Mouse (Mus musculus): ENCODE results near the gene Thsd4.
"Not testable (repeated sequence)": the region's sequence is repeated elsewhere in the genome, so short reads cannot be mapped to it uniquely, and the experiment has no call there.

Gene Thsd4

DNA sequence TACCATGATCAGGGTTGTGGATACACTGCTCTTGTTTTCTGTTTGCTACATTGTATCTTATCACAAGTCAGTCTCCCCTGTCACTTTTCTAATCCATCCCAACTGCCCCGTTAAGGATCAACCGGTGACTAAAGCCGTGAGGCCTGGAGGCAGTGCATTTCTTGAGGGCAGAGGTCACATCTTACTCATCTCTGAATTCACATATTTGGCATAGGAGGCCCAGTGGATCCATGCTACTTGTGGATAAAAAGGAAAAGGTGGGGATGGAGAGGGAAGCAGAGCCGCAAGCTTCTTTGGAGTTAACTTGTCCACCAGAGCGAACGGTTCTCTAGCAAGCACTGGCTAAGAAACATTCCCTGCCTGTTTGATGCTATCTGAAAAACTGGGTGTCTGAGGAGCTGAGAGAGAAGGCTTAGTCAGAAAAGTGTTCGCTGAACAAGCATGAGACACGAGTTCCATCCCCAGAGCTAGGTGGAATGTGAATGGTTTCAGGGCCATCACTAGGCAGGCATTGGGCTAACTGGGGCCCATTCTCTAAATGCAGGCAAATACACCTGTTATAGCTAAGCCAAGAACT, 211.0 kb downstream of the Thsd4 start:
- DNase-seq (ENCODE audit: extremely low spot score, low read depth, low spot score) = no peak

DNA sequence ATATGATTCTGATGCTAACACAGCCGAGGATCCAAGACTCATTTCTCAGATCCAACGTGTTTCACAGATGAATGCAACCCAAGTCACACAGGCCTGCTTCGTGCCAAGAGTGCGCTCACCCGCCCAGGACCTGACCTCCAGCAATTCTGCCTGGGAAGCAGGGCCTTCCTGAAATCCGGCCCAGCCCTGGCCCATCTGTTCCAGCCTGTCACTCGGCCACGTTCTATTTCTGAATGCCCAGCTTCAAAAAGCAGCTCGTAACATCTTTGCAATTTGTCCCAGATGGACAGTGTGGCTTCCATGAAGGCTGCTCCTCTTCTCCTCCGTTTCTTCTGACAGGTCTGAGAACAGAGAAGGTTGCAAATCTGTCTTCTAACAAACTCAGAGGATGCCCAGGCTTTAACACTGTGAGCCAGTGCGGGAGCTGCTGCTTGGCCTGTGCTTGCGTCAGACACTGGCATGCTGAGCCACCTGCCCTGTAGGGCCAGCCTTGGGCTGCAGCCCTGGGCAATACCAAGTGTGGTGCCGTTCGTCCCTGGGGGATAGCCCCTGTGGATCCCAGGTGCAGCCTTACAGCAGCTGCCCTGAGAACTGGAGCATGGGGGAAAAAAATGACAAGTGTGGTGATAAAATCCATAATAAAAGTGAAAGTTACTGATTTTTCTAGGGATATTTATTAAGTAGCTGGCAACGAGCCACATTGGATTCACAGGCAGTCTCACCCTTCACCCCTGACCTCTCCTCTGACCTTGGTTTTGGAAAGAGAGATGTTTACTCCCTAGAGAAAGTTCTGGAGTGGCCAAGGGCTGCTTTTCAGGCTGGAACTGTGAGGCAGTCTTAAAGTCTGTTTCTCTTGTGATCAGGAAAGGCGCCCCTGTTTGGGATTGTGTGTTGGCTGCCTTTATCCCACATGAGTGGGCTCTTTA, 211.8 kb downstream of the Thsd4 start:
- DNase-seq (ENCODE audit: extremely low spot score, low read depth, low spot score) = no peak

DNA sequence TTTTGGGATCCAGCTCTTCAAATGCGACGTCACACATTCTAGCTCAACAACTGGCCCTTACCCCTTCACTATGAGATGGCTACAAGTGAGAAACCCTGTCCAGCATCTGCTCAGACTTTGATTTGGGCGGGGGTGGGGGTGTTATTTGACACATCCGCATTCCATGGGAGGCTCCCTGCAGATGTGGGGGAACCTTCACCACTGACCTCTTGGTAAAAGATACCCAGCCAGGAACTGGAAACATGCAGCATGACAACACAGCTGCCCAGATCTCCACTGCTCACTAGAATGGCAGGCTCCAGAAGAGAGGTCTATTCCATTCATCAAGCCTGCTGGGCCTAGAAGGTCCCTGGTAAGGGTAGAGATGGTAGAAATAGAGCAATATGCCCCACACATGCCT, 213.7 kb downstream of the Thsd4 start:
- no peak for DNase-seq (ENCODE audit: extremely low spot score, low read depth, low spot score)

DNA sequence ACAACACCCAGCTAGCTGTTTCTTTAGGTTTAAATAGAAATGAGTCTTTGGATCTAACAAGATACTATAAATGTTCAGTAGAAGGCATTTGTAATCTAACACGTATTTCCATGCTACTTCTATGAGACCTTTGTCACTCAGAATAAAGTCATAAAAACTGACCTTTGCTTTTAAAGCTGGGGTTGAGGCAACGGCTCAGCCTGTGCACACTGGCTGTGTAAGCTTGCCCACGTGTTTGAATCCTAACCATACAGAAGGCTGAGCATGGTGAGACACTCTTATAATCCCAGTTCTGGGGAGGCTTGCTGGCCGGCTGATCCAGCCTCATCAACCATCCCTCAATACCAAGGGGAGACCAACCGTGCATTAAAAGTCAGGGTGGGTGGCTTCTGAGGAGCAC, 214.4 kb downstream of the Thsd4 start:
- DNase-seq (ENCODE audit: extremely low spot score, low read depth, low spot score) = no peak

DNA sequence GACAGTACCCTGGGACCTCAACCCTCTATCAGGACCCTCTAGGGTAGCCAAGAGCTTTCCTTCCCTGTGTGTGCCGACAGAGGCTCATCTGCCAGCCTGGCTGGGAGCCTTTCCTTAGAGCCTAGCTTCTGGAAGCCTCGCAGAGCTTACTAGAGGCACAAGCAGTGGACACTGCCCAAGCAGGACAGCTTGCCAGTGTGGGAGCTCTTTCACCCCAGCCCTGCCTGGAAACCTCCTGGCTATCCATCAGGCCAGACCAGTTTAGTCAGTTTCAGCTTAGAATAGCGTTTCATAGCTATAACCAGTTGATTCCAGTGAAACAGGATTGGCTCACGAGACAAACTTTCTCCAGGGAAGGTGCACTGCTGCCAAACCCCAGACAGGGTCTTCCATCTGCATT, 215.6 kb downstream of the Thsd4 start:
- no peak for DNase-seq (ENCODE audit: extremely low spot score, low read depth, low spot score)

DNA sequence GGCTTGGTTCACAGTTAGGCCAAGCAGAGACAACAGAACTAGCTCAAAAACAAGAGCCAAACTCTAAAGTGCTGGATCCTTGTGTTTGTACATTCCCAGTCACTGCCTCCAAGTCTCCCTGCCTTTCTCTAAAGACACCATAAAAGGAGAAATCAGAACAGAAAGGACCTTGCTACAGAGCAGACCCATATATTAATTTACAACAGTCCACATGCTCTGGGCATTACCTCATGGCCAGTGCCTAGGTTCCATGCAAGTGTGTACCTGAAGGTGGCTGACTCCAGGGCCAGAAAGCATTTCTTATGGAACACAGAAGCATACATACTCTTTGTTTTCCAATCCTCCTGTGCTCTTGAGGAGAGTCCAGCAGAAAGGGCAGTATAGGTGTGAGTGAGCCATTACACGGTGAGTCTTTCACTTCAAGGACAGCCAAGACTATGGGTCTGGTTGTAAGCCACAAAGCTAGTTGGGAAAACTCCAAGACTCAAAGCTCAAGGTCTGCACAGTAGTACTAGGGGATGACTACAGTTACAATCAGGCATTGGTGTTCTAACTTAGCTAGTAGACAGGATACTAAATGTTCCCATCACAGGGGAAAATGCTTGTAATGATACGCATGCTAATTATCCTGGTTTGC, 216.5 kb downstream of the Thsd4 start:
- no peak for DNase-seq (ENCODE audit: extremely low spot score, low read depth, low spot score)

DNA sequence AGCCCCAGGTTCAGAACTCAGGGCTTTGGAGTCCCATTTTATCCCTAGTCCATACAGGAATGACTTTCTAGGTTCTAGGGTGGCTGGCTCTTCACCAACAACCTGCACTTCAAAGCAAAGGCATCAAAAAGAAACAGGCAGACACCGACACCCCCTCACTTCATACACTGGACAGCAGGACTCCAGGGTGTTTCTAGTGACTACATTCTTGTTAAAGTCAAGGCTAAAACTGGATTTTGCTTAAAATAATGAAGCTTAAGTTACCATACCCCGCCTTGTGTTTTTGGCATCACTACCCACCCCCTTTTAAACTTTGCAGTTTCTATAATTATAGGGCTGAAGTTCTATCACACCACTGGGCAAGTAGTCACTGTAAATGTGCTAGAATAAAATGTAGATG, 225.6 kb downstream of the Thsd4 start:
- no peak for DNase-seq (ENCODE audit: extremely low spot score, low read depth, low spot score)

DNA sequence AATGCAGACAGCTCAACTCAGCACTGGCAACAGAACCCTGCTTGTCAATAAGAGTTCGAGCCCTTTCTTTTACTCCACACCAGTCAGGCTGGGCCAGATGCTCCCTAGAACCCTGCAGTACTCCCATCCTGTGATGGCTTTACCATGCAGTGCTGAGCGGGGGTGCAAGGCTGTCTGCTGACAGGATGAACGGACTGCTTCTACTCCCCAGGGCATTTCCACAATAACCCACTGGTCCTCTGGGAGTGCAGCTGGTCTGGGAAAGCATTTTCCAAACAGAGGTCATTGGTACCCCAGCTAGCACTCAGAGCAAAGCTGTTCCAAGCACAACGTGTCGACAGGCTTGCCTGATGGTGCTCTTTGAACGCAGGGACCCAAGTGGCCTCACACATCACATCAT, 226.6 kb downstream of the Thsd4 start:
- DNase-seq (ENCODE audit: extremely low spot score, low read depth, low spot score) = no peak

DNA sequence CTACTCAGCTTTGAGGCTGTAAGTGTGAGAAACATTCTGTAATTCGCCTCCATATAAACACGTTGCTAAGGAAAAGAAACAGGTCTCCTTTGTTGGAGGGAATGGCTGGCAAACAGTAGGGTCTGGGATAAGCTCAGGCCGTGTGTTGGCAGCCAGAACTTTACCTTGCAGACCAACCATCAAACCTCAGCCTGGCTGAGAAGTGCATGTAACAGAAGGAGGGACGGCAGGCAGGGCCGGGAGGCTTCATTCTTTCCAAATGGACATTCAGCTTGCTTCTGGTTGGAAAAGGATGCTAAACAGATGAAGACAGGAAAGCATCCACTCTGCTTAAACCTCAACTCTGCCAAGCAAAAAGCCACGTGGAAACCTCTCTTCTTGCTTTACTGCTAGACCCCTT, 228.7 kb downstream of the Thsd4 start:
- no peak for DNase-seq (ENCODE audit: extremely low spot score, low read depth, low spot score)

DNA sequence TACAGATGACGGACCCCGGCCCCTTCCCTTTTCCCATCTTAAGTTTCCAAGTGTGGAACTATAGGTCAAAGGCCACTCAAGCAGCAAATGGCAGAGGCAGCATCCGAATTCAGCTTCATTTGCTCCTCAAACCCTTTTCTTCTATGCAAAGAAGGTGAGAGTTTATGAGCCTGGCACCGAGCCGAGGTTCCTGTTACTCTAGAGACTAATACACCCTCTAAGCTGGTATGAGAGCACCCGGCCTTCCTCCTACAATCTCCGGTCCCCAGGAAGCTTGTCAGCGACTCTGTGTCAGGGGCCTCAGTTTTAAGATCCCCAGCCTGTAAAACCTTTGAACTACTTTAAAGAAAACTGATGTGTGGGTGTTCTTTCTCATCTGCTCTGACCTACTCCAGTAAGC, 231.1 kb downstream of the Thsd4 start:
- DNase-seq (ENCODE audit: extremely low spot score, low read depth, low spot score) = no peak

DNA sequence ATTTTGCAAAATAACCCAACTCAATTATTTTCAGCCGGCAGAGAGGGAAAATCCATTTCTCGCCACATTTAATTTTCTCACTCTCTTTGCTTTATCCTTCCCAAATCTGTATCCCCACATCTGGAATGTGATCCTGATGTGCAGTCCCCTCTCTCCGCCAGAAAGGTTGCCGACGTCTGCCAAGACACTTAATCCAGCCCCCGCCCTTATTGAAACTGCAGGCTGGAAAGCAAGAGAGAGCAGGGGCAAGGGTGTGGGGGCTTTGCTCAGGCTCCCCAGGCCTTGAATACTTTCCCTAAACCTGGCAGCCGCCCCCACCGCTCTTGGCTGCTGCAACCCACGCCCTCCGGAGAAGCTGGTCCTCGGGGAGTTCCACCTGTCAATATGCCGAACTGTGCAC, 233.1 kb downstream of the Thsd4 start:
- DNase-seq (ENCODE audit: extremely low spot score, low read depth, low spot score) = no peak

DNA sequence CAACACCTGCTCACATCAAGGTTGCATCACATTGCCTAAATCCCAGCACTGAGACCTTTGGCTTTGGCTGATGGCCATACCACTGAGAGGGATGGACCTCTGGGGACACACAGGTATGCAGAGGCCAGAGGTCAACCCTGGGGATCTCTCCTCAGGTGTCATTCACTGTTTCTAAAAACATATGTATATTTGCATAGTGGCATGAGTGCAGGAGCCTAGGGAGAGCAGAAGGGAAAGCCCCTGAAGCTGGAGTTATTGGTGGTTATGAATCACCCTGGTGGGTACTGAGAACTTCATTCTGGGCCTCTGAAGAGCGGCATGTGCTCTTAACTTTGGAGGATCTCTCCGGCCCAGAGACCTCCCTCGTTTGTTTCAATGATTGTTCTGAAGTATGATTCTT, 235.5 kb downstream of the Thsd4 start:
- no peak for DNase-seq (ENCODE audit: extremely low spot score, low read depth, low spot score)

DNA sequence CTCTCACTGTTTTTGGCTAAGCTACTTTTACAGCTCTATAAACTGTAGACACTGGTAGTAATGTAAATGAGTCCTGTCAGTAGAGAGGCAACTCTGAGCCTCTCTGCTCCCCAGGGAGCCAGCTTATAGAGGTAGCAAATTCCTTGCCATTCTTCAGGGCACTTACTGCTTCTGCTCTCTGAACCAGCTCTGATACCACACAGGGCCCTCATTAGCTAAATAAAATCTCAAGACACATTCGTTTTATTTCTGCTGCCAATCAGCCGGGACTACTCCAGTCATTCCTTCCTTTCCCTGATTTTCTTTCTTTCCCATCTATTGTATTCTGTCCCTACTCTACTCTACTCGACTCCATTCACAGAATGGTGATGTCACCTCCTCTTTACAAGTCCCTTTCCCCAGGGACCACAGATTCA, 236.8 kb downstream of the Thsd4 start:
- DNase-seq (ENCODE audit: extremely low spot score, low read depth, low spot score) = no peak

DNA sequence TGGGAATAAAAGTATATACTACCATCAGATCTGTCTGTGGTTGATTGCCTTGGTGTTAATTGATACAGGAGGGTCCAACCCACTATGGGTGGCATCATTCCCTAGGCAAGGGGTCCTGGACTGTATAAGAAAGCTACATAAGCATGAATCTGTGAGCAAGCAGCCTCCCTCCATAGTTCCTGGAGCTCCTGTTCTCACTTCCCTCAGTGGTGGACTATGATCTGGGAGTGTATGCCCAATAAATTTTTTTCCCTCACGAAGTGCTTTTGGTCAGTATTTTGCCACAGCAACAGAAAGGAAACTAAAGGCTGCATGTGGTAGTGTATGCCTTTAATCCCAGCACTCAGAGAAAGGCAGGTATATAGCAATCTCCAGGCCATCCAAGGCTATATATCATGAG, 237.5 kb downstream of the Thsd4 start:
- no peak for DNase-seq (ENCODE audit: extremely low spot score, low read depth, low spot score)

DNA sequence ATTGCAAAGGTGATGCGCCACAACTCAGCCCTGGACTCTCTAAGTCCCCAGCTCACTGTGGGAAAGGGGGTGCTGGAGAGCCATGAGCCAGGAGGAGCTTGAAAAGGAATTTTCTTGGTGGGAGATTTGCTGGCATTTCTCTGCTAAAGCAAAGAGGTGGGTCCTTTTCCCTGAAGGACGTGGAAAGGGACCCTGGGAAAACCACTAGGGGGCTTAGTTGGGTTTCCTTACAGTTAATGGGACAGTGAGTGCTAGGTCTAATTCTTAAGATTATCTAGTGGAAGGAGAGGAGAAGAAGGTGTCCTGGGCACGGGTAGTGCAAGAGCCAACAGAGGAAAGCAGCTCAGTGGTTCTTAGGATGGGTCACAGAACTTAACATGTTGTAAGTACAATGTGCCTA, 238.3 kb downstream of the Thsd4 start:
- no peak for DNase-seq (ENCODE audit: extremely low spot score, low read depth, low spot score)

DNA sequence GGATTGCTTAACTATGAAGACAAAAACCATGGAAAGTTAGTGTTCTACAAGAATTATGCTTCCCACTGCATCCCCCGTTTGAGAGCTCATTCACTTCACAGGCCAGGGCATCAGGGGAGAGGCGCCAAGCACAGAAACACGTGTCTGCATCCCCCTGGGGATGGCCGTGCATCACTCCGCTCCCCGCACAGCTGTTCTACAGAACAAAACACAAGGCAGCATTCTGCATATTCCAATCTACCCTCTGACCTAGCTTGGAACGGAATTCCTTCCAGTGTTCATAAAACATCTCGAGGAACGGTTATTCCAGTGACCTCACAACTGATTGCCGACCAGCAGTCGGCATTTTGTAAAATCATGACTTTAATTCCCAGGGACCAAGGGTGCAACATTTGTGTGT, 240.6 kb downstream of the Thsd4 start:
- DNase-seq (ENCODE audit: extremely low spot score, low read depth, low spot score) = no peak

DNA sequence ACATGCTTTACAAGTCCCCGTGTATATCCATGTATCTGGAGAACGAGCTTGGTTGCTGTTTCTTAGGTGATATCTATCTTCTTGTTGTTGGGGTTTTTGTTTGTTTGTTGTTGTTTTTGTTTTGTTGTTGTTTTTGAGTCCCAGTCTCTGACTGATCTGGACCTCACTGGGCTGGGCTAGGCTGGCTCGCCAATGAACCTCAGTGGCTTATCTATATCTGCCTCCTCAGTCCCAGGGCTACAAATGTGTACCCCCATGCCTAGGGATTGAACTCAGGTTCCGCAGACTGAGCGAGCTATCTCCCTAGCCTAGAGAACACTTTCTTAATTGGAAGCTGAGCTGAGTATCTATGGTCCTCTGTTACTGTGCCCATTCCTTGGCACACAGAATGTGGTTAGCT, 241.1 kb downstream of the Thsd4 start:
- DNase-seq (ENCODE audit: extremely low spot score, low read depth, low spot score) = no peak

DNA sequence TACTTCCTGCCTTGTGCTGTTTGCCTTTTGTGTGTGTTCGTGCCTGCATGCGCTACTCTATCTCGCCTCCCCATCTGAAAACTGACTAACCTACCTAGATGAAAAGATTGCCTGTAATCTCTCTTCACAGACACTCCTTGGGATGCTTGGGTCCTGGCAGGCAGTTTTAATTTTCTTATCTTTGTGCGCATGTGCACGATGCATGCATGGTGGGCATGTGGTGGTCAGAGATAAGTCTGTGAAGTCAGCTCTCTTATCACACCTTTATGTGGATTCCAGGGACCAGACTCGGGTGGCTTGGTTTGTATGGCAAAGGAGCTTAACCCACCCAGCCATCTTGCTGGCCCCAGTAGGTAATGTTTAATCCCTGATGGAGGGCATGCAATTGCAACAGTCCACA, 242.3 kb downstream of the Thsd4 start:
- DNase-seq (ENCODE audit: extremely low spot score, low read depth, low spot score) = no peak

DNA sequence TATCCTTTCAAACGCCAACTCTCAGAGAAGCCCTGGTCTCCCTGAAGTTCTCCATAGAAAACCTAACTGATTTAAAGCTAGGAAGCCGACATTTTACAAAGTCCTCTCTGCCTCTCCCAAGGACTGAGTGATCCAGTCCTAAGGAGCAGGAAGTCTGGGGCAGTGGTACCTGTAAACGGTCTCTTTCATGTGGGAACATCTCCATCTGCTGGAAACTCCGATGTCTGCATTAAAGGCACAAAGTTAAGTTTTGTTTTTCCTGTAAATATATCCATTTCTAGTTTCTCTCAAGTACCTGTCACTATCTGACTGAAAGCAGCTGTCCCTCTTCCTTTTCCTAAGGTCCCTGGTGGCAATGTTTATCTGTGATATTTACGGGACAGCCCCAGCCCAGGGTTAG, 245.5 kb downstream of the Thsd4 start:
- DNase-seq (ENCODE audit: extremely low spot score, low read depth, low spot score) = no peak

DNA sequence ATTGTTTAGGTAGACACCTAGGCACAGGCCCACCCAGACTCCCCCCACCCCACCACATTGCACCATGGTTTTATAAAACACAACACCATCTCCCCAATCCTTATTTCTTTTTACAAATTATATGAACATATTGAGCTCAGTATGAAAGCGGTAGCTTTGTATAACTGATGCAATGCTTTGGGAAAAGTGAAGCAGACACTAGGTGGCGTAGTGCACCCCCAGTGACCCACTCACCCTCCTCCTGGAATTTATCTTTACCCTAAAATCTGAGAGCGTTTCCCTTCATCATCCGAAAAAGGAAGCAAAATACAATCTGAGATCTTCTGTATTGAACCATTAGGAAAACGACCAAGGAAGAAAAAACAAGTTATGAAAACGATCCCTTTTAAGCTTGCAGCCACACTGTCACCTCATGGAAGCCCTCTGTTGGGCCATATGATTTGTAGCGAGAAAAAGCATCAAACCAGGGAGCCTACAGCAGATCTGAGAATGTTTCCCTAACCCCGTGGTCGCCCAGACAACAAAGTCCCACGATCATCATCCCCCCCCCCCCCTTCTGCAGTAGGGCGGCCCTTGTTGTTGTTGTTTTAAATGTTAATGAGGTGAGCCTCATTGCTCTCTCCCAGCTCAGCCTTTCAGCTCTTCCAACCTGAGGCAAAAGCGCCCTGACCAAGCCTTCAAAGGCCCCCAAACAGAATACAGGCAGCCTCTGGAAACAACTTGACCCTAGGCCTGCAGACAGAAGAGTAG, 246.3 kb downstream of the Thsd4 start:
- DNase-seq (ENCODE audit: extremely low spot score, low read depth, low spot score) = no peak

DNA sequence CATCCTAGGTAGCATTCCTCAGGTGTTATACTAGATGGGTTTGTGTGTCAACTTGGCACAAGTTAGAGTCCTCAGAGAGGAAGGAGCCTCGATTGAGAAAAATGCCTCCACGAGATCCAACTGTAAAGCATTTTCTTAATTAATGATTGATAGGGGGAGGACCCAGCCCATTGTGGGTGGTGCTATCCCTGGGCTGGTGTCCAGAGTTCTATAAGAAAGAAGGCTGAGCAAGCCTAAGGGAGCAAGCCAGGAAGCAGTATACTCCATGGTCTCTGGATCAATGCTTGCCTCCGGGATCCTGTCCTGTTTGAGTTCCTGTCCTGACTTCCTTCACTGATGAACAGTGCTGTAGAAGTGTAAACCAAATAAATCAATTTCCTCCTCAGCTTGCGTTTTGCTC, 247.3 kb downstream of the Thsd4 start:
- no peak for DNase-seq (ENCODE audit: extremely low spot score, low read depth, low spot score)

DNA sequence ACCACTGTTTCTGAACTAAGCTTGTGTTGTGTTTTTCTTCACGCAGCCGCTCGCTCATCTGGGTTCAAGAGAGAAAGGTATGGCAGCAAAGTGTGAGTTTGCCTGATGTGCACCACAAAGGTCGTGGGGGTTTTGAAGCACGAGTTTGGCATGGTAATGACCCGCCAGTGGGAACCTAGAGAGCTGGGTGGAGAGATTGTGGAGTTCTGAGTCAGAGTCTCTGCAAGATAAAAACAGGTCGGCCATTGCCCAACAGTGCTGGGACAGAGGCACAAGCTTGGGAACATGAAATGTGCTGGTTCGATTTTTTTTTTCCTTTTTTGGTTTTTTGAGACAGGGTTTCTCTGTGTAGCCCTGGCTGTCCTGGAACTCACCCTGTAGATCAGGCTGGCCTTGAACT, 249.5 kb downstream of the Thsd4 start:
- not testable (repeated sequence) for DNase-seq (ENCODE audit: extremely low spot score, low read depth, low spot score)

Measured in hindlimb bud, embryonic 11.5 days (tissue).